Comparison of ENCODE assay signal across 22 mouse cellular contexts in genomic region chr1:126753611-126754010, GRCm38 (mm10).
"Had no signal": no experiment of that assay in that cellular context is flagged by ENCODE, and none has a peak within 500 bp of the region (broad histone marks: within the 10 kb centered on the region; RNA-seq: fewer than 3 reads in every experiment).

No protein-coding gene starts in this region.

- DNase-seq: gastrocnemius, postnatal 14 days; gastrocnemius, postnatal 36 days; heart, postnatal 10 days; heart, postnatal 4 days; kidney, adult 18-20 months; kidney, adult 8-10 months; kidney, postnatal 14 days; kidney, postnatal 36 days; layer of hippocampus, adult 9-11 months; layer of hippocampus, postnatal 36 days; left cerebral cortex, postnatal 4 days had no signal

- H3K9me3 ChIP-seq: heart, embryonic 10.5 days; heart, embryonic 12.5 days; hindbrain, embryonic 13.5 days; intestine, embryonic 15.5 days; limb, embryonic 13.5 days; limb, embryonic 15.5 days; liver, embryonic 12.5 days had no signal

- H3K4me1 ChIP-seq: heart, embryonic 10.5 days; heart, embryonic 12.5 days; intestine, embryonic 15.5 days; liver, embryonic 12.5 days had no signal

- H3K27ac ChIP-seq: heart, embryonic 10.5 days; hindbrain, embryonic 13.5 days; intestine, embryonic 15.5 days; kidney, postnatal 0 days; limb, embryonic 13.5 days; limb, embryonic 15.5 days; liver, embryonic 12.5 days had no signal

- H3K9ac ChIP-seq: heart, embryonic 12.5 days; hindbrain, embryonic 13.5 days; intestine, embryonic 15.5 days; limb, embryonic 13.5 days; limb, embryonic 15.5 days; liver, embryonic 12.5 days had no signal

- H3K27me3 ChIP-seq: heart, embryonic 12.5 days; hindbrain, embryonic 13.5 days; intestine, embryonic 15.5 days; limb, embryonic 13.5 days; limb, embryonic 15.5 days; liver, embryonic 12.5 days had no signal

- H3K36me3 ChIP-seq: heart, embryonic 10.5 days; heart, embryonic 12.5 days; hindbrain, embryonic 13.5 days; intestine, embryonic 15.5 days; limb, embryonic 13.5 days; limb, embryonic 15.5 days; liver, embryonic 12.5 days had no signal

- ATAC-seq: hindbrain, embryonic 16.5 days; inflammation-experienced regulatory T-cells, adult 6 months; intestine, embryonic 15.5 days; intestine, postnatal 0 days; liver, embryonic 12.5 days had no signal

- H3K4me3 ChIP-seq: heart, embryonic 10.5 days; heart, embryonic 12.5 days; hindbrain, embryonic 13.5 days; intestine, embryonic 15.5 days; limb, embryonic 13.5 days; limb, embryonic 15.5 days; liver, embryonic 12.5 days had no signal

- H3K4me2 ChIP-seq: heart, embryonic 12.5 days; hindbrain, embryonic 13.5 days; intestine, embryonic 15.5 days; limb, embryonic 13.5 days; limb, embryonic 15.5 days; liver, embryonic 12.5 days had no signal
